ENCODE assay signal across 9 mouse cellular contexts in genomic region chr5:25472070-25472469, GRCm38 (mm10). TPM values are rescaled to one million over a fixed set of nuclear protein-coding genes. Genes with fewer than 3 reads are reported as not detected.
DNase-seq lines count a peak whose midpoint lies in the region; ATAC-seq and TF ChIP-seq lines count a peak whose summit lies in the region.
"Had no signal": no experiment of that assay in that cellular context is flagged by ENCODE, and none has a peak within 500 bp of the region (broad histone marks: within the 10 kb centered on the region; RNA-seq: fewer than 3 reads in every experiment).

No protein-coding gene starts in this region.

- H3K9me3 ChIP-seq in hindbrain, embryonic 13.5 days, result no peaks in the 10 kb centered on the region

- H3K36me3 ChIP-seq in kidney, adult 2 months (ENCODE audit: control insufficient read depth, insufficient read depth, low read length), result no peaks in the 10 kb centered on the region
- H3K36me3 ChIP-seq in hindbrain, embryonic 13.5 days, result no peaks in the 10 kb centered on the region

- H3K9ac ChIP-seq in hindbrain, embryonic 13.5 days, result peak overlapping the region; percentile 61

- peak; percentile 32 for DNase-seq in kidney, adult 2 months
- DNase-seq in kidney, adult 18-20 months, result no peak
- peak; percentile 52 for DNase-seq in embryo, embryonic 10 days (ENCODE audit: low spot score)
- no peak for DNase-seq in urinary bladder, postnatal 4 days (ENCODE audit: low spot score in 2 of 2)
- no peak for DNase-seq in cerebellum, adult 9-10 months
- DNase-seq in cerebellum, postnatal 4 days (ENCODE audit: low spot score in 2 of 2), result no peak

- no peak for TF ChIP-seq POLR2A in kidney, adult 2 months (IDR thresholded peaks at IDR 0.05; ENCODE audit: low read depth, low read length)

- H3K4me2 ChIP-seq in hindbrain, embryonic 13.5 days, result peak overlapping the region; percentile 54

- 12% methylated on average over 6 of the region's 6 CpGs for WGBS in kidney, adult 2 months
- WGBS in hindbrain, embryonic 13.5 days, result 5% methylated on average over 6 of the region's 6 CpGs

- no peak for TF ChIP-seq CTCF in kidney, adult 2 months (conservative IDR thresholded peaks at IDR 0.05; ENCODE audit: insufficient read depth, insufficient read length, low read depth, low read length)

- H3K4me1 ChIP-seq in kidney, adult 2 months (ENCODE audit: control insufficient read depth, insufficient read depth, low read length), result peaks cover 4% of the 10 kb centered on the region; the same call in 1 of the 2 replicates
- H3K4me1 ChIP-seq in hindbrain, embryonic 13.5 days (replicated peaks), result peaks cover 13% of the 10 kb centered on the region

- H3K4me3 ChIP-seq in kidney, adult 2 months (ENCODE audit: insufficient read depth, low read depth, low read length), result peak overlapping the region; percentile 51; the same call in 1 of the 2 replicates
- peak overlapping the region; percentile 40 for H3K4me3 ChIP-seq in hindbrain, embryonic 13.5 days

- H3K27me3 ChIP-seq in kidney, adult 2 months (replicated peaks; ENCODE audit: control insufficient read depth, insufficient read depth, low read length), result no peaks in the 10 kb centered on the region
- H3K27me3 ChIP-seq in hindbrain, embryonic 13.5 days, result no peaks in the 10 kb centered on the region

- H3K27ac ChIP-seq in kidney, adult 2 months (ENCODE audit: insufficient read depth, low read depth, low read length), result no peak overlapping the region
- peak overlapping the region; percentile 66; the same call in 1 of the 2 replicates for H3K27ac ChIP-seq in hindbrain, embryonic 13.5 days

- ATAC-seq in hindbrain, embryonic 13.5 days (ENCODE audit: low FRiP score), result peak; percentile 76
- ATAC-seq in megakaryocyte-erythroid progenitor cell, adult 5-6 weeks (replicated peaks; ENCODE audit: low FRiP score, low TSS enrichment, poor library complexity, severe bottlenecking), result peak; percentile 74

RNA-seq across cellular contexts. Expression of gene Kmt2c, which starts 26.5 kb away (rescaled TPM):
- polyA plus RNA-seq in kidney, adult 2 months (2012; rRNA removed), result 11.8 and 12.3 TPM in 2 replicates
- polyA plus RNA-seq in hindbrain, embryonic 13.5 days (2015; fragmentation: Nextera tagmentation; extraction: Ambion mirVana), result 20.1 and 20.3 TPM in 2 replicates
- total RNA-seq in megakaryocyte-erythroid progenitor cell, adult 5-6 weeks (2014; fragmentation: Nextera tagmentation), result 64.3 and 70.7 TPM in 2 replicates
- 25.8 and 41.6 TPM in 2 replicates for total RNA-seq in megakaryocyte-erythroid progenitor cell, adult 5-6 weeks (2017)

RNA-seq across cellular contexts. Expression of gene Cct8l1, which starts 43.8 kb away (rescaled TPM):
- polyA plus RNA-seq in kidney, adult 2 months (2012; rRNA removed), result 0.03 and 0.07 TPM in 2 replicates
- polyA plus RNA-seq in hindbrain, embryonic 13.5 days (2015; fragmentation: Nextera tagmentation; extraction: Ambion mirVana), result 0.13 TPM in 2 replicates
- total RNA-seq in megakaryocyte-erythroid progenitor cell, adult 5-6 weeks (2014; fragmentation: Nextera tagmentation), result not detected in 2 replicates
- not detected in 2 replicates for total RNA-seq in megakaryocyte-erythroid progenitor cell, adult 5-6 weeks (2017)
- total RNA-seq: neutrophil, adult 5-6 weeks had no signal

Comparison
In these comparisons a context has a peak if more than half of its experiments do, and no peak if none do; other contexts are left out.
1. DNase-seq: peak in kidney, adult 2 months (single experiment) and embryo, embryonic 10 days (single experiment); none in kidney, adult 18-20 months (single experiment), urinary bladder, postnatal 4 days (0 of 2), cerebellum, adult 9-10 months (single experiment) and cerebellum, postnatal 4 days (0 of 2).